Mouse (Mus musculus): ENCODE data around the gene Ltbp4. TPM values are rescaled to one million over a fixed set of nuclear protein-coding genes. Genes with fewer than 3 reads are reported as not detected.

Gene Ltbp4
- polyA plus RNA-seq, 1 experiment, result 164 TPM

GRCm38 (mm10) chr7:27378431-27378830, 40.9 kb upstream of the Ltbp4 start:
- no peak for DNase-seq (ENCODE audit: low read depth in 1 of 2, low spot score in 2 of 2)

GRCm38 (mm10) chr7:27375274-27375673, 37.8 kb upstream of the Ltbp4 start:
- peaks cover 20% of the 10 kb centered on the region for H3K27me3 ChIP-seq (ENCODE audit: control insufficient read depth, insufficient read depth, low read length)
- no peaks in the 10 kb centered on the region; the same call in 1 of the 2 replicates for H3K4me1 ChIP-seq (ENCODE audit: control insufficient read depth, insufficient read depth, insufficient read length)
- WGBS, result 4% methylated on average over 20 of the region's 22 CpGs
- no peaks in the 10 kb centered on the region for H3K36me3 ChIP-seq (ENCODE audit: control insufficient read depth, insufficient read depth, low read length)
- no peak overlapping the region for H3K27ac ChIP-seq (ENCODE audit: insufficient read depth, low read length)
- TF ChIP-seq CTCF (IDR thresholded peaks at IDR 0.05; ENCODE audit: extremely low read depth, insufficient read depth, insufficient read length, insufficient replicate concordance) (no peak), POLR2A (IDR thresholded peaks at IDR 0.05; ENCODE audit: low read depth, low read length) (no peak)
- DNase-seq (ENCODE audit: low read depth in 1 of 2, low spot score in 2 of 2), result no peak
- H3K4me3 ChIP-seq (ENCODE audit: extremely low read depth, insufficient read depth, insufficient read length), result no peak overlapping the region

More at GRCm38 (mm10) chr7:27378431-27378830, 40.9 kb upstream of the Ltbp4 start:
- 23% methylated on average over 4 of the region's 4 CpGs for WGBS
- no peak overlapping the region for H3K27ac ChIP-seq (ENCODE audit: insufficient read depth, low read length)
- peak; percentile 6; the same call in 1 of the 2 replicates for TF ChIP-seq CTCF (IDR thresholded peaks at IDR 0.05; ENCODE audit: extremely low read depth, insufficient read depth, insufficient read length, insufficient replicate concordance)
- no peak for TF ChIP-seq POLR2A (IDR thresholded peaks at IDR 0.05; ENCODE audit: low read depth, low read length)
- H3K4me1 ChIP-seq (ENCODE audit: control insufficient read depth, insufficient read depth, insufficient read length), result no peaks in the 10 kb centered on the region; the same call in 1 of the 2 replicates
- H3K27me3 ChIP-seq (ENCODE audit: control insufficient read depth, insufficient read depth, low read length), result peaks cover 10% of the 10 kb centered on the region
- no peaks in the 10 kb centered on the region for H3K36me3 ChIP-seq (ENCODE audit: control insufficient read depth, insufficient read depth, low read length)
- H3K4me3 ChIP-seq (ENCODE audit: extremely low read depth, insufficient read depth, insufficient read length), result no peak overlapping the region

GRCm38 (mm10) chr7:27371715-27372462, 34.4 kb upstream of the Ltbp4 start:
- no peak for TF ChIP-seq POLR2A (IDR thresholded peaks at IDR 0.05; ENCODE audit: low read depth, low read length)
- no peak for TF ChIP-seq CTCF (IDR thresholded peaks at IDR 0.05; ENCODE audit: extremely low read depth, insufficient read depth, insufficient read length, insufficient replicate concordance)
- 12% methylated on average over 44 of the region's 44 CpGs for WGBS
- Histone ChIP-seq H3K27ac (ENCODE audit: insufficient read depth, low read length) (no peak overlapping the region), H3K27me3 (ENCODE audit: control insufficient read depth, insufficient read depth, low read length) (peaks cover 35% of the 10 kb centered on the region), H3K4me1 (ENCODE audit: control insufficient read depth, insufficient read depth, insufficient read length) (peaks cover 4% of the 10 kb centered on the region), H3K36me3 (ENCODE audit: control insufficient read depth, insufficient read depth, low read length) (no peaks in the 10 kb centered on the region), H3K4me3 (ENCODE audit: extremely low read depth, insufficient read depth, insufficient read length) (no peak overlapping the region)
- DNase-seq (ENCODE audit: low read depth in 1 of 2, low spot score in 2 of 2), result no peak

GRCm38 (mm10) chr7:27369111-27369510, 31.6 kb upstream of the Ltbp4 start:
- TF ChIP-seq POLR2A (IDR thresholded peaks at IDR 0.05; ENCODE audit: low read depth, low read length) (no peak), CTCF (IDR thresholded peaks at IDR 0.05; ENCODE audit: extremely low read depth, insufficient read depth, insufficient read length, insufficient replicate concordance) (no peak)
- no peak overlapping the region for H3K27ac ChIP-seq (ENCODE audit: insufficient read depth, low read length)
- WGBS, result 83% methylated on average over 19 of the region's 19 CpGs
- peaks cover 4% of the 10 kb centered on the region for H3K4me1 ChIP-seq (ENCODE audit: control insufficient read depth, insufficient read depth, insufficient read length)
- H3K4me3 ChIP-seq (ENCODE audit: extremely low read depth, insufficient read depth, insufficient read length), result no peak overlapping the region
- H3K36me3 ChIP-seq (ENCODE audit: control insufficient read depth, insufficient read depth, low read length), result no peaks in the 10 kb centered on the region
- DNase-seq (ENCODE audit: low read depth in 1 of 2, low spot score in 2 of 2), result no peak
- peaks cover 31% of the 10 kb centered on the region for H3K27me3 ChIP-seq (ENCODE audit: control insufficient read depth, insufficient read depth, low read length)

GRCm38 (mm10) chr7:27367976-27368375, 30.5 kb upstream of the Ltbp4 start:
- Histone ChIP-seq H3K4me1 (ENCODE audit: control insufficient read depth, insufficient read depth, insufficient read length) (peaks cover 4% of the 10 kb centered on the region), H3K36me3 (ENCODE audit: control insufficient read depth, insufficient read depth, low read length) (no peaks in the 10 kb centered on the region), H3K4me3 (ENCODE audit: extremely low read depth, insufficient read depth, insufficient read length) (peak overlapping the region; percentile 0; the same call in 1 of the 2 replicates), H3K27me3 (ENCODE audit: control insufficient read depth, insufficient read depth, low read length) (peaks cover 35% of the 10 kb centered on the region), H3K27ac (ENCODE audit: insufficient read depth, low read length) (no peak overlapping the region)
- WGBS, result 23% methylated on average over 11 of the region's 11 CpGs
- TF ChIP-seq CTCF (IDR thresholded peaks at IDR 0.05; ENCODE audit: extremely low read depth, insufficient read depth, insufficient read length, insufficient replicate concordance) (no peak), POLR2A (IDR thresholded peaks at IDR 0.05; ENCODE audit: low read depth, low read length) (no peak)
- DNase-seq (ENCODE audit: low read depth in 1 of 2, low spot score in 2 of 2), result no peak

- peaks cover 26% of the 10 kb centered on the region for H3K27me3 ChIP-seq (ENCODE audit: control insufficient read depth, insufficient read depth, low read length)
- no peak for DNase-seq (ENCODE audit: low read depth in 1 of 2, low spot score in 2 of 2)
- no peaks in the 10 kb centered on the region for H3K36me3 ChIP-seq (ENCODE audit: control insufficient read depth, insufficient read depth, low read length)
- H3K4me1 ChIP-seq (ENCODE audit: control insufficient read depth, insufficient read depth, insufficient read length), result peaks cover 8% of the 10 kb centered on the region
- no peak for TF ChIP-seq CTCF (IDR thresholded peaks at IDR 0.05; ENCODE audit: extremely low read depth, insufficient read depth, insufficient read length, insufficient replicate concordance)
- TF ChIP-seq POLR2A (IDR thresholded peaks at IDR 0.05; ENCODE audit: low read depth, low read length), result no peak
- 49% methylated on average over 21 of the region's 21 CpGs for WGBS
- no peak overlapping the region for H3K27ac ChIP-seq (ENCODE audit: insufficient read depth, low read length)
- no peak overlapping the region for H3K4me3 ChIP-seq (ENCODE audit: extremely low read depth, insufficient read depth, insufficient read length)
Observed at GRCm38 (mm10) chr7:27366082-27366844, 28.8 kb upstream of the Ltbp4 start.

Data from spleen, adult 2 months (tissue).